Mouse (Mus musculus) neural tube, embryonic 13.5 days (tissue): Measurements from ENCODE around the gene Dph2. TPM values are rescaled to one million over a fixed set of nuclear protein-coding genes. Genes with fewer than 3 reads are reported as not detected.

Experiments used
- ATAC-seq: fragments of 200-750 bp; cut with Nextera tagmentation; 2 replicates; pipeline ENCODE4 v1.8.0; 2017; ENCODE audit warnings: low read depth, mild to moderate bottlenecking, moderate TSS enrichment, moderate library complexity
- H3K27ac ChIP-seq: fragments of 300-500 bp; sonication (generic); replicated peaks from 2 replicates; pipeline ENCODE4 v1.5.1; 2015; ENCODE audit warnings: moderate library complexity, mild to moderate bottlenecking, inconsistent platforms
- H3K27me3 ChIP-seq: fragments of 300-500 bp; sonication (generic); 2 replicates; pipeline ENCODE4 v1.6.1; 2015; ENCODE audit warnings: mild to moderate bottlenecking, inconsistent platforms
- H3K36me3 ChIP-seq: fragments of 300-500 bp; sonication (generic); 2 replicates; pipeline ENCODE4 v1.6.1; 2015; ENCODE audit warnings: mild to moderate bottlenecking, inconsistent platforms
- H3K4me1 ChIP-seq: fragments of 300-500 bp; sonication (generic); replicated peaks from 2 replicates; pipeline ENCODE4 v1.6.1; 2015; ENCODE audit warnings: inconsistent platforms
- H3K4me2 ChIP-seq: fragments of 300-500 bp; sonication (generic); 2 replicates; pipeline ENCODE4 v1.6.1; 2015; ENCODE audit warnings: inconsistent platforms, mild to moderate bottlenecking, moderate library complexity
- H3K4me3 ChIP-seq: fragments of 300-500 bp; sonication (generic); 2 replicates; pipeline ENCODE4 v1.5.1; 2015; ENCODE audit warnings: mild to moderate bottlenecking, inconsistent platforms
- H3K9ac ChIP-seq: fragments of 300-500 bp; sonication (generic); 2 replicates; pipeline ENCODE4 v1.6.1; 2015; ENCODE audit warnings: moderate library complexity, mild to moderate bottlenecking, inconsistent platforms
- H3K9me3 ChIP-seq: fragments of 300-500 bp; sonication (generic); 2 replicates; pipeline ENCODE4 v1.6.1; 2016; ENCODE audit warnings: inconsistent platforms
- WGBS: fragments of 180-500 bp; shearing (Covaris S2); methylation state at CpG from one replicate; pipeline ENCODE4 v1.1.7; 2015; 5-methylcytosine and 5-hydroxymethylcytosine counted together
- polyA plus RNA-seq: library from polyadenylated mRNA; unstranded; fragments of >200 nt; fragmentation: Nextera tagmentation; extraction: Ambion mirVana; gene quantifications from 2 replicates; pipeline ENCODE4 v1.2.1, GENCODE M21; 2015

Gene Dph2
- polyA plus RNA-seq, 1 experiment from 2014 or later, result 21.3 TPM

GRCm38 (mm10) chr4:117867823-117868222 lies 24.0 kb downstream of the Dph2 start:
- H3K36me3 ChIP-seq, result 0 out of 2 replicates have a peak, but pooled peaks cover under 1% of the 10 kb centered on the region
- H3K4me3 ChIP-seq, result no peak overlapping the region
- peaks cover 39% of the 10 kb centered on the region for H3K4me1 ChIP-seq
- peak overlapping the region; percentile 38; the same call in 1 of the 2 replicates for H3K9ac ChIP-seq
- H3K27ac ChIP-seq, result no peak overlapping the region
- peaks cover 7% of the 10 kb centered on the region; the same call in 1 of the 2 replicates for H3K27me3 ChIP-seq
- peak overlapping the region; percentile 22 for H3K4me2 ChIP-seq
- no peak for ATAC-seq
- no peaks in the 10 kb centered on the region for H3K9me3 ChIP-seq
- 14% methylated on average over 24 of the region's 24 CpGs for WGBS

- Histone ChIP-seq H3K4me2 (no peak overlapping the region), H3K4me3 (no peak overlapping the region), H3K36me3 (no peaks in the 10 kb centered on the region), H3K9me3 (no peaks in the 10 kb centered on the region), H3K27ac (no peak overlapping the region), H3K27me3 (peaks cover 7% of the 10 kb centered on the region; the same call in 1 of the 2 replicates), H3K4me1 (peaks cover 36% of the 10 kb centered on the region), H3K9ac (no peak overlapping the region)
- ATAC-seq, result no peak
- WGBS, result 83% methylated on average over 6 of the region's 6 CpGs
These were observed 24.8 kb downstream of the Dph2 start for GRCm38 (mm10) chr4:117867000-117867399.

- Histone ChIP-seq H3K9me3 (no peaks in the 10 kb centered on the region), H3K27ac (0 out of 2 replicates have a peak overlapping the region, but pooled peaks have one; percentile 28), H3K4me2 (no peak overlapping the region), H3K9ac (peak overlapping the region; percentile 34; the same call in 1 of the 2 replicates), H3K4me1 (peaks cover 36% of the 10 kb centered on the region), H3K4me3 (no peak overlapping the region), H3K27me3 (peaks cover 7% of the 10 kb centered on the region; the same call in 1 of the 2 replicates), H3K36me3 (no peaks in the 10 kb centered on the region)
- WGBS, result 53% methylated on average over 9 of the region's 9 CpGs
- ATAC-seq, result no peak
These were observed 25.7 kb downstream of the Dph2 start for GRCm38 (mm10) chr4:117866083-117866482.

DNA sequence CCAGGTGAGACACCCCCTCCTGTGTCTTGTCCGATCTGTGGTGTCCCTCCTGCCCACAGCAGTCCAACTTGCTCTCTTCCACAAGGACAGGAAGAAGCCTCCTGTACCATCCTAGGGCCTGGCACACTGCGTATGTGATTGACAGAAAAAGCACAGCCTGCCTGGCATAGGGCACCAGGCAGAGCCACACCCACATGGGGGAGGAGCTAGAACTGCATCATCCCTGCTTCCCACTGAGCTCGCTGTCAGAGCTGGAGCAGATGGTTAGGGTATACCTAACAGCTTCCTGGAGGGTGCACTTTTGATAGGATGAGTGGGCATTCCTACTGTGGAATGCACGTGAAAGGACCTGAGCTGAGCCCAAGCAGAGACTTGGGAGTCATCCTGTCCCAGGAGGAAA lies 29.0 kb downstream of the Dph2 start:
- Histone ChIP-seq H3K36me3 (no peaks in the 10 kb centered on the region), H3K4me3 (no peak overlapping the region), H3K9ac (peak overlapping the region; percentile 22; the same call in 1 of the 2 replicates), H3K27me3 (peaks cover 7% of the 10 kb centered on the region; the same call in 1 of the 2 replicates), H3K9me3 (no peaks in the 10 kb centered on the region), H3K27ac (no peak overlapping the region), H3K4me1 (peaks cover 33% of the 10 kb centered on the region), H3K4me2 (no peak overlapping the region)
- peak; percentile 56 for ATAC-seq
- 31% methylated on average over 4 of the region's 4 CpGs for WGBS

DNA sequence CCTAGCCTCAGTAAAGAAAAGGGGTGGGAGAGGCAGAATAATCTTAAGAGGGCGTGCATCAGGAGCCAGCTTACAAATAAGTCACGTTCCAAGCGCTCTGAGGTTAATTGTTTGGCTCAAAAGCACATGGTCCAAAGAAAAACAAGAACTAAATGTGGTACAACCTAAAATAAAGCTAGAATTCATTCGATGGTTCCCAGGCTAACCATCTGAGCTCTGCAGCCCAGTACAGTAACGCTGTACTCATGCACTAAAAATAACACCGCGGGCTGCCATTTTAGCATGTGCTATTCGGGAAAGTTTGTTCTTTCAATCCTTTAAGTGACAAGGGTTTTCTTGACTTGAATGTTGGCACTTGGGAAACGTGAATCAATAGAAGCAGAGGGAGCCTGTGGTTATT lies 31.3 kb downstream of the Dph2 start:
- no peaks in the 10 kb centered on the region for H3K27me3 ChIP-seq
- H3K27ac ChIP-seq, result no peak overlapping the region
- no peak overlapping the region for H3K4me3 ChIP-seq
- no peak overlapping the region for H3K4me2 ChIP-seq
- WGBS, result 84% methylated on average over 9 of the region's 9 CpGs
- H3K9ac ChIP-seq, result no peak overlapping the region
- no peaks in the 10 kb centered on the region; the same call in 1 of the 2 replicates for H3K36me3 ChIP-seq
- H3K9me3 ChIP-seq, result no peaks in the 10 kb centered on the region
- peaks cover 29% of the 10 kb centered on the region for H3K4me1 ChIP-seq
- no peak for ATAC-seq

- H3K36me3 ChIP-seq, result no peaks in the 10 kb centered on the region; the same call in 1 of the 2 replicates
- 55% methylated on average over 3 of the region's 3 CpGs for WGBS
- H3K27ac ChIP-seq, result no peak overlapping the region
- no peak overlapping the region for H3K9ac ChIP-seq
- no peak overlapping the region for H3K4me2 ChIP-seq
- H3K27me3 ChIP-seq, result no peaks in the 10 kb centered on the region
- no peaks in the 10 kb centered on the region for H3K9me3 ChIP-seq
- H3K4me1 ChIP-seq, result peaks cover 40% of the 10 kb centered on the region
- H3K4me3 ChIP-seq, result no peak overlapping the region
- ATAC-seq, result peak; percentile 26; the same call in 1 of the 2 replicates
These were observed 33.0 kb downstream of the Dph2 start for GRCm38 (mm10) chr4:117858794-117859193.

DNA sequence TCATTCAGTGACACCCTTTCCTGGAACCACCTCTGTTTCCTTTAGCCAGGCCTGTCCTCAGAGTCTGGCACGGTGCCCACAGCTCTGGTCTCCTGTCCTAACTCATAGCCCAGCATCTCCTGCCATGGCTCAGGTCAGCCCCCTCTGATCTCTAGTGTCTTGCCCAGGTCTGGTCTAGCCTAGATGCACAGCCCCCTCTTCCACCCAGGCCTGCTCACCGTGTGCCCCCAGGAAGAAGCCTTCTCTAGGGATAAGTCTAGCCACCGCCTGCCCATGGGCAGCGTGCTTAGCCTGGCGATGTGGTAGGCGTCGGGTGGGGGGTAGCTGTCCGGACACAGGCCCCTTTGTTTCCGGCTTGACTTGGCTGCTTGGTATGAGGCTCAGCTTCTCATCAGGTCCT lies 36.7 kb downstream of the Dph2 start:
- Histone ChIP-seq H3K4me2 (no peak overlapping the region), H3K27me3 (no peaks in the 10 kb centered on the region), H3K9me3 (no peaks in the 10 kb centered on the region), H3K27ac (peak overlapping the region; percentile 70), H3K36me3 (no peaks in the 10 kb centered on the region; the same call in 1 of the 2 replicates), H3K4me3 (no peak overlapping the region), H3K4me1 (peaks cover 43% of the 10 kb centered on the region), H3K9ac (no peak overlapping the region)
- peak; percentile 34; the same call in 1 of the 2 replicates for ATAC-seq
- WGBS, result 67% methylated on average over 9 of the region's 9 CpGs

GRCm38 (mm10) chr4:117852152-117852868 lies 39.5 kb downstream of the Dph2 start:
- H3K9ac ChIP-seq, result no peak overlapping the region
- 84% methylated on average over 10 of the region's 10 CpGs for WGBS
- no peaks in the 10 kb centered on the region for H3K27me3 ChIP-seq
- ATAC-seq, result no peak
- H3K36me3 ChIP-seq, result no peaks in the 10 kb centered on the region; the same call in 1 of the 2 replicates
- H3K27ac ChIP-seq, result no peak overlapping the region
- peaks cover 45% of the 10 kb centered on the region for H3K4me1 ChIP-seq
- H3K4me2 ChIP-seq, result no peak overlapping the region
- no peak overlapping the region for H3K4me3 ChIP-seq
- H3K9me3 ChIP-seq, result no peaks in the 10 kb centered on the region

DNA sequence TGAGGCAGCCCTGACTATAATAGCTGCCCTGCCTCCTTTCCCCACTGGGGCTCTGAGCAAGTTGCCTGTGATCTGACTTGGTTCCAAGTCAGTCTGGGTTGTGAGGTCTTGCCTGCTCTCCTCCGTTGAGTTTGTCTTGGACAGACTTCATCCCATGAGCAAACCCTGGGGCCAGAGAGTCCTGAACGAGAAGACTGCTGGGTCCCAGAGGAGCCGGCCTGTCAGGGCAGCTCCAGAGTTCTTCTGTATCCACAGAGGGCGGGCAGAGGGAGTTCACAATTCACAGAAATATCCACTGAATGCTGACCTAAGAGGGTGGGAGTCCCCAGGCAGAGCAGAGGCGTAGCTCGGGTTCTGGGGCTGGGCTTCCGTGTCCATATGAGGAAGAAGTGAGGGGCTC lies 41.0 kb downstream of the Dph2 start:
- Histone ChIP-seq H3K27ac (no peak overlapping the region; the same call in 1 of the 2 replicates), H3K4me2 (no peak overlapping the region)

DNA sequence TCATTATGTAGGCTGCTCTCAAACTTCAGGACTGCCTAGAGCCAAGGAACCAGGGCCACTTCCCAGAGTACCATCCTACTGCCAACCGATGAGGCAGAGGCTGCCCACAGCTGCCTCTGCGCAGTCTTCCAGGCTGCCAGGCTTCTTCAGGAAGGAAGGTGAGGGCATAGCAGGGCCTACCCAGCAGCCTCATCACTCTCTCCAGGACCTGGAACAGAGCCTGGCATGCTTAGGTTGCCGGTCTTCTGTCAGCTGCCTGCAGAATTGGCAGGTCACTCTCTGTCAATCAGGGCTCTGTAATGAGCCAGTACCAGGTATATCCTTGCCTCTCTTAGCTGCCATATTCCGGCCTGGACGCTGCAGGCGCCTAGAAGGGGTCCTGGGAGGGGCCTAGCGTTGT lies 41.7 kb downstream of the Dph2 start:
- peaks cover 41% of the 10 kb centered on the region for H3K4me1 ChIP-seq
- H3K36me3 ChIP-seq, result no peaks in the 10 kb centered on the region
- 81% methylated on average over 7 of the region's 7 CpGs for WGBS
- no peaks in the 10 kb centered on the region for H3K9me3 ChIP-seq
- H3K9ac ChIP-seq, result 0 out of 2 replicates have a peak overlapping the region, but pooled peaks have one; percentile 12
- no peak for ATAC-seq
- H3K4me2 ChIP-seq, result peak overlapping the region; percentile 24; the same call in 1 of the 2 replicates
- no peak overlapping the region for H3K4me3 ChIP-seq
- no peak overlapping the region; the same call in 1 of the 2 replicates for H3K27ac ChIP-seq
- no peaks in the 10 kb centered on the region for H3K27me3 ChIP-seq

More for the DNA sequence above, 41.0 kb downstream of the Dph2 start:
- Histone ChIP-seq H3K4me3 (no peak overlapping the region), H3K4me1 (peaks cover 48% of the 10 kb centered on the region), H3K36me3 (no peaks in the 10 kb centered on the region), H3K9ac (0 out of 2 replicates have a peak overlapping the region, but pooled peaks have one; percentile 12), H3K9me3 (no peaks in the 10 kb centered on the region), H3K27me3 (no peaks in the 10 kb centered on the region)
- no peak for ATAC-seq
- WGBS, result 72% methylated on average over 7 of the region's 7 CpGs

- Histone ChIP-seq H3K9me3 (no peaks in the 10 kb centered on the region), H3K9ac (peak overlapping the region; percentile 3; the same call in 1 of the 2 replicates), H3K4me3 (no peak overlapping the region), H3K4me2 (peak overlapping the region; percentile 11; the same call in 1 of the 2 replicates), H3K27me3 (no peaks in the 10 kb centered on the region), H3K27ac (peak overlapping the region; percentile 67), H3K4me1 (peaks cover 35% of the 10 kb centered on the region), H3K36me3 (no peaks in the 10 kb centered on the region)
- 23% methylated on average over 5 of the region's 5 CpGs for WGBS
- peak; percentile 86 for ATAC-seq
These were observed 42.3 kb downstream of the Dph2 start for GRCm38 (mm10) chr4:117849506-117849905.

DNA sequence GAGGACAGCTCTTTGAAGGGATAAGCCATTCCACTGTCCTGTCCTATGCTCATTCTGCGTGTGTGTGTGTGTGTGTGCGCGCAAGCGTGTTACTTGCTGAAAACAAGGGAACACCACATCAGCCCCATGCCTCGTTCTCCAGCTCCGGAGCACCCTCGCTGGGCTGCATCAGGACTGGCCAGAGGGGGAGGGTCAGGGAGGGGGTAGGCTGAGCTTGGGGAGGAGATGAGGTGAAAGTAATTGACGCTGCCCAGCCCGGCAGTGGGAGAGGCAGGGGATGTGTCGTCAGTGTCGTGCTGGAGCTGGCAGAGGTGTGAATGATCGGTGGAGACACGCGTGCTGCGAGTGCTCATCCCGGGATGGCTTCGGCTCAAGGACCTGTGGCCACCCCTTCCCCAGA lies 42.8 kb downstream of the Dph2 start:
- no peaks in the 10 kb centered on the region for H3K36me3 ChIP-seq
- peak overlapping the region; percentile 11; the same call in 1 of the 2 replicates for H3K4me2 ChIP-seq
- peak; percentile 33 for ATAC-seq
- H3K27me3 ChIP-seq, result no peaks in the 10 kb centered on the region
- H3K27ac ChIP-seq, result peak overlapping the region; percentile 67
- H3K9me3 ChIP-seq, result no peaks in the 10 kb centered on the region
- peaks cover 33% of the 10 kb centered on the region for H3K4me1 ChIP-seq
- no peak overlapping the region for H3K4me3 ChIP-seq
- 37% methylated on average over 17 of the region's 17 CpGs for WGBS
- peak overlapping the region; percentile 3; the same call in 1 of the 2 replicates for H3K9ac ChIP-seq
